Mouse (Mus musculus): ENCODE results near the gene Cga. TPM values are rescaled to one million over a fixed set of nuclear protein-coding genes. Genes with fewer than 3 reads are reported as not detected.

The Cga gene
- polyA plus RNA-seq, 1 experiment from 2014 or later: 0.26 TPM

GRCm38 (mm10) chr4:34874234-34874633 is 19.3 kb upstream of the Cga start:
- Histone ChIP-seq H3K4me1 (replicated peaks) (peaks cover 9% of the 10 kb centered on the region; the same call in 1 of the 2 replicates), H3K9me3 (replicated peaks) (no peaks in the 10 kb centered on the region), H3K27me3 (no peaks in the 10 kb centered on the region), H3K36me3 (replicated peaks) (peaks cover 5% of the 10 kb centered on the region; the same call in 1 of the 2 replicates), H3K27ac (replicated peaks) (no peak overlapping the region), H3K9ac (no peak overlapping the region), H3K4me3 (replicated peaks) (no peak overlapping the region), H3K4me2 (no peak overlapping the region)
- 68% methylated on average over 1 of the region's 1 CpGs for WGBS (ENCODE audit: insufficient replicate concordance)
- ATAC-seq (ENCODE audit: insufficient read depth): no peak

DNA sequence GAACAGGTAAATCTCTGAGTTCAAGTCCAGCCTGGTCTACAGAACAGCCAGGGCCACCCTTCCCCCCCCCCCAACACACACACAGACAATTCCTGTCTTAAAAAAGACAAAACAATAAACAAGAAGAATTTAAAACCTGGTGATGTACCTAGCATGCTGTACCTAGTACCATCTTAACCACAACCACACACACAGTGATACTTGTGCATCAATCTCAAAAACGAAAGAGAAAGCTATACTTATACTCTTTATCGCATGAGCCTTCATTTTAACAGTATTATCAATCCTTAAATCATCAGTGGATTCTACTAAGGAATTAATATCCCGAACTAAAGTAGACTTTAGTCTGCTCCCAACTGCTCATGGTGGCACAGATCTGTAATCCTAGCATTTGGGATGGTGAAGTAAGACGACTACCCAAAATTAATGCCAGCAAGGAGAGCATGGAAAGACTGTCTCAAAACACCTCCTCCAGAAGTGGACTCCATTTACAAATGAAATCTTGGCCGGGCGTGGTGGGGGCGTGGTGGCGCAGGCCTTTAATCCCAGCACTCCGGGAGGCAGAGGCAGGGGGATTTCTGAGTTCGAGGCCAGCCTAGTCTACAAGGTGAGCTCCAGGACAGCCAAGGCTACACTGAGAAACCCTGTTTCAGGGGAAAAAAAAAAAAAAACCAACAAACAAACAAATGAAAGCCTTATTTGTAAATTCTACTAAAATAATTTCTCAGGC is 12.5 kb upstream of the Cga start:
- Histone ChIP-seq H3K36me3 (replicated peaks) (peaks cover 5% of the 10 kb centered on the region; the same call in 1 of the 2 replicates), H3K4me2 (peak overlapping the region; percentile 96), H3K27ac (replicated peaks) (no peak overlapping the region), H3K9me3 (replicated peaks) (no peaks in the 10 kb centered on the region), H3K4me3 (replicated peaks) (peak overlapping the region; percentile 94), H3K9ac (no peak overlapping the region), H3K4me1 (replicated peaks) (peaks cover 35% of the 10 kb centered on the region), H3K27me3 (no peaks in the 10 kb centered on the region)
- ATAC-seq (ENCODE audit: insufficient read depth): no peak
- 73% methylated on average over 10 of the region's 10 CpGs for WGBS (ENCODE audit: insufficient replicate concordance)

GRCm38 (mm10) chr4:34881851-34882250 is 11.7 kb upstream of the Cga start:
- H3K27me3 ChIP-seq: no peaks in the 10 kb centered on the region
- ATAC-seq (ENCODE audit: insufficient read depth): no peak
- WGBS (ENCODE audit: insufficient replicate concordance): 11% methylated on average over 4 of the region's 4 CpGs
- H3K4me2 ChIP-seq: peak overlapping the region; percentile 96
- no peaks in the 10 kb centered on the region for H3K9me3 ChIP-seq (replicated peaks)
- peaks cover 38% of the 10 kb centered on the region for H3K4me1 ChIP-seq (replicated peaks)
- H3K36me3 ChIP-seq (replicated peaks): peaks cover 3% of the 10 kb centered on the region; the same call in 1 of the 2 replicates
- H3K4me3 ChIP-seq (replicated peaks): peak overlapping the region; percentile 94
- H3K27ac ChIP-seq (replicated peaks): peak overlapping the region; percentile 92
- peak overlapping the region; percentile 87 for H3K9ac ChIP-seq

DNA sequence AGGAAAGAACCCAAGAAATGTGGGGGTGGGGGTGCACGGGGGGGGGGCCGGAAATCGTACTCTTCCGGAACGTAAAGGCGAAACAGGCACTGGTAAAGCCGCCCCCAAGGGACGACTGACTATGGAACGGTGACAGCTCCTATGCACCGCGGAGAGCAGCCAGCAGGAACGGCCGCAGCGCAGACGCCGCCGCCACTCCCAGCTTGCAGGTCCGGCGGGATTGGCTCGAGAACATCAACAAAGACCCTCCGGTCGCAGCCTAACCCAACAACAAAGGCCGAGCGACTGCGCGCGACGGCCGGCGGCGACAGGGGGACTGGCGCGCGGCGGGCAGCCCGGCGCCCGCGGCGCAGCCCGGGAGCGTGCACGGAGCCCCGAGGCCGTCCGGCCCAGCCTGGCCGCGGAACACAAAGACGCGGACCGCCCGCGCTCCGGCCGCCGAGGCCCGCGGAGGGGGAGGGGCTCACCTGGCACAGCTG is 11.2 kb upstream of the Cga start:
- under 1% methylated on average over 56 of the region's 58 CpGs for WGBS (ENCODE audit: insufficient replicate concordance)
- Histone ChIP-seq H3K9ac (peak overlapping the region; percentile 87), H3K4me2 (peak overlapping the region; percentile 96), H3K4me3 (replicated peaks) (peak overlapping the region; percentile 94), H3K27ac (replicated peaks) (peak overlapping the region; percentile 92), H3K36me3 (replicated peaks) (peaks cover 3% of the 10 kb centered on the region; the same call in 1 of the 2 replicates), H3K27me3 (no peaks in the 10 kb centered on the region), H3K4me1 (replicated peaks) (peaks cover 38% of the 10 kb centered on the region), H3K9me3 (replicated peaks) (no peaks in the 10 kb centered on the region)
- ATAC-seq (ENCODE audit: insufficient read depth): peak; percentile 68

DNA sequence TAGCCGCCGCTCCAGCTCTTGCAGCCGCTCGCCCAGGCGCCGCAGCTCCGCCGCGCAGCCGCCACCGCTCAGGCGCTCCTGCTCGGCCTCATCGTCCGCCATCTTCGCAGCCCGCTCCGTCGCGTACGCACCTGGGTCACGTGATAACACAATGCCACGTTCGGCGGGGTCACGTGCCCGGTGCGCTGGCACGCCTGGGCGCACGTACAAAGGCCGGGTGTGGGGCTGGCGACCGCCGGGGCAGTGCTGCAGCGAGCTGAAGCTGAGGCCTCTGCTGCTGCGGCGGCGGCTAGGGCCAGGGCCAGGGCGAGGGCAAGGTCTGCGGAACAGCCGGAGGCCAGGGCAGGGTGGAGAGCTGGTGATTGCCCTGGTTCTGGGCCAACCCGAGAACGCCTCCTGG is 10.8 kb upstream of the Cga start, which contains the start of gene Zfp292:
TSS of gene Zfp292 (minus strand) at position 143 of the 400 bp plus-strand sequence.
- peak within 1 kb of the TSS; percentile 92 for H3K27ac ChIP-seq (replicated peaks)
- H3K27me3 ChIP-seq: no peaks in the 10 kb centered on the region
- WGBS (ENCODE audit: insufficient replicate concordance): under 1% methylated on average over 44 of the region's 44 CpGs
- ATAC-seq (ENCODE audit: insufficient read depth): peak; percentile 84
- peaks cover 43% of the 10 kb centered on the region for H3K4me1 ChIP-seq (replicated peaks)
- H3K9ac ChIP-seq: peak within 1 kb of the TSS; percentile 87
- H3K36me3 ChIP-seq (replicated peaks): peaks cover 2% of the 10 kb centered on the region; the same call in 1 of the 2 replicates
- peak within 1 kb of the TSS; percentile 94 for H3K4me3 ChIP-seq (replicated peaks)
- H3K9me3 ChIP-seq (replicated peaks): no peaks in the 10 kb centered on the region
- peak within 1 kb of the TSS; percentile 96 for H3K4me2 ChIP-seq

GRCm38 (mm10) chr4:34883366-34884029 is 10.1 kb upstream of the Cga start:
- no peak for ATAC-seq (ENCODE audit: insufficient read depth)
- Histone ChIP-seq H3K4me2 (peak overlapping the region; percentile 96), H3K27ac (replicated peaks) (peak overlapping the region; percentile 92), H3K36me3 (replicated peaks) (no peaks in the 10 kb centered on the region; the same call in 1 of the 2 replicates), H3K27me3 (0 out of 2 replicates have a peak, but pooled peaks cover 1% of the 10 kb centered on the region), H3K4me3 (replicated peaks) (peak overlapping the region; percentile 94), H3K9me3 (replicated peaks) (no peaks in the 10 kb centered on the region), H3K9ac (peak overlapping the region; percentile 87), H3K4me1 (replicated peaks) (peaks cover 46% of the 10 kb centered on the region)
- 47% methylated on average over 16 of the region's 16 CpGs for WGBS (ENCODE audit: insufficient replicate concordance)

GRCm38 (mm10) chr4:34885631-34886351 is 7.8 kb upstream of the Cga start:
- no peak for ATAC-seq (ENCODE audit: insufficient read depth)
- Histone ChIP-seq H3K27me3 (peaks cover 17% of the 10 kb centered on the region), H3K9ac (peak overlapping the region; percentile 89), H3K4me2 (peak overlapping the region; percentile 84), H3K9me3 (replicated peaks) (no peaks in the 10 kb centered on the region), H3K4me3 (replicated peaks) (peak overlapping the region; percentile 88), H3K36me3 (replicated peaks) (no peaks in the 10 kb centered on the region), H3K4me1 (replicated peaks) (peaks cover 51% of the 10 kb centered on the region), H3K27ac (replicated peaks) (peak overlapping the region; percentile 89)
- 36% methylated on average over 9 of the region's 9 CpGs for WGBS (ENCODE audit: insufficient replicate concordance)

DNA sequence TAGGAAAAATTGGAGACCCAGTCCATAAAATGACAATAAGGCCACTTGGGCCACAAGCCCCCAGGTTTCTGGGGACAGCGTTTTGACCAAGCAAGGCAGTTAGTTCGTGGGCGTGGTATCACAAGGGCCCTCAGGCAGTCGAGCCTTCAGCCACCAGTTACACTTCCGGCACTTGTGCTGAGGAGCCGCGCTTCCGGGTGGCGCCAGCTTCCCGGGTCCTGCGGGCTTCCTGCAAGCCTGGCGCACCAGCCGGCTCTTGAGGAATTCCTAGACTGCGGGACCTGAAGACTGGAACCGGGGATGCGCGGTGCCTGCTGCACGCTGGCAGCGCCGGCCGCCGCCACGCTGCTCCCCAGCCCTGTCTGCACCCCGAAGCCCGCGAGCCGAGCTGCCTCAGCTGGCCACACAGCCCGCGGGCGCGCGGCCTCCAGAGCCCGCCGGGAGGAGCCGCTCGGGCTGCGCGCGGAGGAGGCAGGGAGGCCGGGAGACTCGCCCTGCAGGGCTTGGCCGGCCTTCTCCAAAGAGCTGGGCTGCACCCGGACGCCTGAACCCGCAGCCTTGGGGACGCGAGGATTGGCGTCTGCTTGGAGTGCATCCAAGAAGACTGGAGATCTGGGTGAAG is 7.0 kb upstream of the Cga start:
- H3K4me3 ChIP-seq (replicated peaks): peak overlapping the region; percentile 88
- no peaks in the 10 kb centered on the region for H3K36me3 ChIP-seq (replicated peaks)
- peaks cover 43% of the 10 kb centered on the region for H3K4me1 ChIP-seq (replicated peaks)
- peak overlapping the region; percentile 89 for H3K9ac ChIP-seq
- peaks cover 25% of the 10 kb centered on the region for H3K27me3 ChIP-seq
- H3K9me3 ChIP-seq (replicated peaks): no peaks in the 10 kb centered on the region
- H3K4me2 ChIP-seq: peak overlapping the region; percentile 84
- peak overlapping the region; percentile 89 for H3K27ac ChIP-seq (replicated peaks)
- whole genome bisulfite sequencing (ENCODE audit: insufficient replicate concordance): under 1% methylated on average over 48 of the region's 48 CpGs
- ATAC-seq (ENCODE audit: insufficient read depth): peak; percentile 77

DNA sequence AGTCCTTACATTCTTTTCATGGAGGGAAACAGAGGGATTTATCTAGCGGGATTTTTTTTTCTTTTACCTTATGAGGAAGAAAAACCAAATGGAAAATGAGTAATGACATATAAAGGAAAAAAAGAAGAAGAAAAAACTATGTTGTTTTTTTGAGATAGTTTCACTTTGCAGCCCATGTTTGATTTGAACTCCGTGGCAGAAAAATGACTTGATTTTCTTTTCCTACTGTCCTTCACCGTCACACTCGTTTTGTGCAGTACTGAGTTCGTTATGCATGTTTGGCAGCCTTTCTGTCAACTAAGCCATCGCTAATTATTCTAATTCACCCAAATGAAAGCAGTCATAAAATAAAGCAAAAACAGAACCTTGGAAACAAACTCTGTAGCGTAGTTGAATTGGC is 6.3 kb upstream of the Cga start:
- Histone ChIP-seq H3K4me1 (replicated peaks) (peaks cover 39% of the 10 kb centered on the region), H3K27me3 (peaks cover 26% of the 10 kb centered on the region), H3K4me2 (peak overlapping the region; percentile 84), H3K27ac (replicated peaks) (no peak overlapping the region; the same call in 1 of the 2 replicates), H3K36me3 (replicated peaks) (no peaks in the 10 kb centered on the region), H3K9ac (peak overlapping the region; percentile 89), H3K9me3 (replicated peaks) (no peaks in the 10 kb centered on the region), H3K4me3 (replicated peaks) (peak overlapping the region; percentile 88)
- WGBS (ENCODE audit: insufficient replicate concordance): 12% methylated on average over 7 of the region's 7 CpGs
- ATAC-seq (ENCODE audit: insufficient read depth): no peak

DNA sequence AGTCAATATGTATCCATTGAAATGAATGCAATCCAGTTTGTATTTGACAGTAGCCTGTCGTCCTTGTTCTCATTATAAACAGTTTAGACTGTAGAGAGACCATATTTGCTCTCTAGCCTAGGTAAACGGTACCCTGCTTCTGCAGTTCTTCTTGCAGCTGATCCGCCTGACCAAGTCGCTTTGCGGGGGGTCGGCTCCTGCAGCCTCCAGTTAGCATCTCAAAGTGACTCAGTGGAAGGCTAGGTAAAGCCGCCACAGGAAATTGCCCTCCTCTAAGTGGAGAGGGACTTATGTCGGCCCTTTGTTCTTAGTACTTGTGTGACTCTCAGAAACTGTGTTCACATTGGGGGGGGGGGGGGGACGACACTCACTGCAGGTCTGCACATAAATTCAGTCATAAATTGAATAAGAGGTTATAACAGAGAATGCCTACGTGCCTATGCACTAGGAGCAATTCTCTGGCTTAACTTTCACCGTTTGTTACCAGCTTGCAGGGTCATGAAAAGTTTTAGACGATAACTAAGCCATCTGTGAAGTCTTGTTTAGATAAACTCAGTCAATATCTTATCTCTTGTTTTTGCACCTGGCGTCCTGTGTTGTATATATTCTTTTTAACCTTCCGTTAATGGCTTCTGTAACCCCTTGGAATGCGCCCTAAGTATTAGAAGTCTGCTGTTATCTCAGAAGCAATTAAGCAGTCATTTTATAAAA is 4.3 kb upstream of the Cga start:
- peaks cover 30% of the 10 kb centered on the region for H3K4me1 ChIP-seq (replicated peaks)
- no peak overlapping the region for H3K4me3 ChIP-seq (replicated peaks)
- no peak for ATAC-seq (ENCODE audit: insufficient read depth)
- no peak overlapping the region for H3K9ac ChIP-seq
- peak overlapping the region; percentile 13 for H3K4me2 ChIP-seq
- no peaks in the 10 kb centered on the region for H3K9me3 ChIP-seq (replicated peaks)
- no peak overlapping the region for H3K27ac ChIP-seq (replicated peaks)
- 17% methylated on average over 15 of the region's 15 CpGs for WGBS (ENCODE audit: insufficient replicate concordance)
- H3K36me3 ChIP-seq (replicated peaks): no peaks in the 10 kb centered on the region
- peaks cover 26% of the 10 kb centered on the region for H3K27me3 ChIP-seq
